Comparison of ENCODE assay signal across 22 mouse cellular contexts in the genomic region with DNA sequence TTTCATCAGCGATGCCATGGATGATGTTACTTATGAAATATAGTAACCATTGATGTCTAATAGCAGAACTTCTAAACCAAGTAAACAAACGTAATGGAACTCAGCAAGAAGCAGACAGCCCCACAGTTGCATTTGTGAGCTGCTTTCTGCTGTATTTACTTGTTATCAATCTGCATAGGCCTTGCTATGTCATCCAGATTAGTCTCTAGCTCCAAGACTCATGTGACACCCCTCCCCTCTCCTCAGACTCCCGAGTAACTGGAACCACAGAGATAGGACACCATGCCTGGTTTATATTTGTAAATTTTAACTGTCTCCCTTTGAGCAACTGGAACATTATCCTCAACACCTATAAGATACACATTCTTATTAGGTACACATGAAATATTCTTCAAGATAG.
"Had no signal": no experiment of that assay in that cellular context is flagged by ENCODE, and none has a peak within 500 bp of the region (broad histone marks: within the 10 kb centered on the region; RNA-seq: fewer than 3 reads in every experiment).

No protein-coding gene starts in this region.

- H3K27me3 ChIP-seq: lung, embryonic 15.5 days; midbrain, embryonic 13.5 days; neural tube, embryonic 13.5 days; stomach, embryonic 15.5 days had no signal

- H3K36me3 ChIP-seq: lung, embryonic 15.5 days; midbrain, embryonic 13.5 days; neural tube, embryonic 13.5 days; stomach, embryonic 15.5 days had no signal

- H3K9me3 ChIP-seq: lung, embryonic 15.5 days; midbrain, embryonic 13.5 days; neural tube, embryonic 13.5 days; stomach, embryonic 15.5 days had no signal

- H3K27ac ChIP-seq: kidney, postnatal 0 days; left cerebral cortex, adult 2 months; liver, embryonic 14.5 days; lung, embryonic 15.5 days; midbrain, embryonic 13.5 days; neural tube, embryonic 13.5 days; stomach, embryonic 15.5 days had no signal

- DNase-seq: kidney, adult 2 months; kidney, postnatal 25 days; layer of hippocampus, postnatal 36 days; lung, adult 18-20 months; lung, postnatal 10 days; lung, postnatal 36 days; retina, postnatal 1 day; right cerebral cortex, postnatal 25 days; spleen, adult 18-20 months; thymus, adult 2 months; thymus, postnatal 14 days; thymus, postnatal 4 days had no signal

- ATAC-seq: intestine, postnatal 0 days; midbrain, embryonic 13.5 days; midbrain, embryonic 16.5 days had no signal

- H3K9ac ChIP-seq: liver, embryonic 14.5 days; lung, embryonic 15.5 days; midbrain, embryonic 13.5 days; neural tube, embryonic 13.5 days; stomach, embryonic 15.5 days had no signal

- H3K4me3 ChIP-seq: left cerebral cortex, adult 2 months; lung, embryonic 15.5 days; midbrain, embryonic 13.5 days; myocyte; neural tube, embryonic 13.5 days; stomach, embryonic 15.5 days had no signal

- H3K4me1 ChIP-seq: lung, embryonic 15.5 days; midbrain, embryonic 13.5 days; neural tube, embryonic 13.5 days; stomach, embryonic 15.5 days had no signal
